Mouse (Mus musculus) CH12.LX (cell line): ENCODE data around the gene Cdadc1. TPM values are rescaled to one million over a fixed set of nuclear protein-coding genes. Genes with fewer than 3 reads are reported as not detected.

Experiments
- DNase-seq: peaks from one replicate; pipeline ENCODE4 v3.0.0-alpha.2; 2013; ENCODE audit errors: extremely low read depth
- H3K27ac ChIP-seq: 2 replicates; pipeline ENCODE4 v1.5.1; 2012; ENCODE audit warnings: low read depth, mild to moderate bottlenecking, control low read depth, moderate library complexity; ENCODE audit not compliant: insufficient read depth
- H3K27me3 ChIP-seq: replicated peaks from 2 replicates; pipeline ENCODE3; 2012; ENCODE audit warnings: inconsistent platforms
- H3K36me3 ChIP-seq, 2 experiments: replicated peaks in 1 of 2; 2 replicates each; pipeline versions ENCODE3 to v1.6.1; 2012; ENCODE audit warnings: inconsistent platforms in 1 of 2, low read length in 1 of 2, mild to moderate bottlenecking in 1 of 2, mixed read lengths in 1 of 2, moderate library complexity in 1 of 2; ENCODE audit not compliant: control insufficient read depth in 1 of 2, insufficient read depth in 1 of 2
- H3K4me1 ChIP-seq, 2 experiments: 2 replicates each; pipeline ENCODE4 v1.6.1; 2012; ENCODE audit warnings: inconsistent platforms in 1 of 2, moderate library complexity in 1 of 2; ENCODE audit not compliant: insufficient read depth in 2 of 2, control insufficient read depth in 1 of 2
- H3K4me2 ChIP-seq: 2 replicates; pipeline ENCODE4 v1.6.1; 2012; ENCODE audit warnings: low read depth, mild to moderate bottlenecking, control low read depth; ENCODE audit not compliant: poor library complexity, insufficient read depth, severe bottlenecking
- H3K4me3 ChIP-seq, 3 experiments: fragments of 150-350 bp in 1 of 3; sonication (generic) in 1 of 3; replicated peaks in 1 of 3; 2 replicates each; pipeline versions ENCODE3 to v1.5.1; 2011 to 2012; ENCODE audit warnings: low read depth in 2 of 3, low read length in 2 of 3, mild to moderate bottlenecking in 2 of 3, moderate library complexity in 2 of 3, control low read depth in 1 of 3, improper control_type of control experiment in 1 of 3, inconsistent platforms in 1 of 3, mixed read lengths in 1 of 3; ENCODE audit not compliant: poor library complexity in 1 of 3
- H3K79me2 ChIP-seq: replicated peaks from 2 replicates; pipeline ENCODE4 v1.6.1; 2012; ENCODE audit warnings: mild to moderate bottlenecking, moderate library complexity; ENCODE audit not compliant: control insufficient read depth, poor library complexity, insufficient read depth, severe bottlenecking; ENCODE audit errors: extremely low read depth
- H3K9ac ChIP-seq: 2 replicates; pipeline ENCODE4 v1.6.1; 2012; ENCODE audit warnings: low read depth, mild to moderate bottlenecking, control low read depth, moderate library complexity; ENCODE audit not compliant: insufficient read depth
- H3K9me3 ChIP-seq: replicated peaks from 2 replicates; pipeline ENCODE3; 2012; ENCODE audit warnings: low read length, inconsistent platforms, mixed read lengths
- CHD2 ChIP-seq: IDR thresholded peaks from 2 replicates; pipeline ENCODE4 v1.6.1; 2011; ENCODE audit warnings: low read length, improper control_type of control experiment
- CTCF ChIP-seq, 2 experiments: IDR thresholded peaks in 1 of 2; conservative IDR thresholded peaks in 1 of 2; 2 replicates each; pipeline ENCODE4 v1.5.1; 2011 to 2012; ENCODE audit warnings: low read depth in 2 of 2, low read length in 2 of 2, improper control_type of control experiment in 1 of 2, inconsistent platforms in 1 of 2, mild to moderate bottlenecking in 1 of 2, moderate library complexity in 1 of 2
- E2F4 ChIP-seq: IDR thresholded peaks from 2 replicates; pipeline ENCODE4 v1.6.1; 2011; ENCODE audit warnings: low read depth, low read length, improper control_type of control experiment; ENCODE audit not compliant: insufficient replicate concordance
- IRF4 ChIP-seq: IDR thresholded peaks from 2 replicates; pipeline ENCODE4 v1.6.1; 2014; ENCODE audit warnings: low read depth, mild to moderate bottlenecking, inconsistent platforms, low read length, improper control_type of control experiment
- JUN ChIP-seq: IDR thresholded peaks from 2 replicates; pipeline ENCODE4 v1.6.1; 2011; ENCODE audit warnings: low read depth, mild to moderate bottlenecking, low read length, improper control_type of control experiment, moderate library complexity; ENCODE audit not compliant: insufficient read depth
- MAX ChIP-seq: IDR thresholded peaks from 2 replicates; pipeline ENCODE4 v1.6.1; 2011; ENCODE audit warnings: low read length, improper control_type of control experiment
- POLR2AphosphoS2 ChIP-seq: IDR thresholded peaks from 2 replicates; pipeline ENCODE4 v1.6.1; 2011; ENCODE audit warnings: low read depth, low read length, improper control_type of control experiment
- RAD21 ChIP-seq: IDR thresholded peaks from 2 replicates; pipeline ENCODE4 v1.6.1; 2011; ENCODE audit warnings: low read depth, mild to moderate bottlenecking, low read length, improper control_type of control experiment, moderate library complexity
- RCOR1 ChIP-seq: conservative IDR thresholded peaks from 2 replicates; pipeline ENCODE4 v1.6.1; 2012; ENCODE audit warnings: low read depth, mild to moderate bottlenecking, inconsistent platforms, low read length, improper control_type of control experiment
- SMC3 ChIP-seq: IDR thresholded peaks from 2 replicates; pipeline ENCODE4 v1.6.1; 2011; ENCODE audit warnings: low read depth, low read length, improper control_type of control experiment
- TBP ChIP-seq: conservative IDR thresholded peaks from 2 replicates; pipeline ENCODE4 v1.6.1; 2011; ENCODE audit warnings: low read depth, low read length, improper control_type of control experiment
- USF2 ChIP-seq: conservative IDR thresholded peaks from 2 replicates; pipeline ENCODE4 v1.6.1; 2011; ENCODE audit warnings: low read depth, low read length, improper control_type of control experiment
- ZC3H11A ChIP-seq: IDR thresholded peaks from 2 replicates; pipeline ENCODE4 v1.6.1; 2012; ENCODE audit warnings: low read depth, mild to moderate bottlenecking, inconsistent platforms, low read length, improper control_type of control experiment
- ZMIZ1 ChIP-seq: IDR thresholded peaks from 2 replicates; pipeline ENCODE4 v1.6.1; 2012; ENCODE audit warnings: low read depth, mild to moderate bottlenecking, inconsistent platforms, low read length, improper control_type of control experiment
- dilution Hi-C: fragments of 300-500 bp; cut with MboI; formaldehyde crosslinking; loops from 2 replicates; pipeline ENCODE4 v1.14.3; 2020; ENCODE audit warnings: low sequenced_read_pairs; ENCODE audit not compliant: extremely low pct_unique_long_range_greater_than_20kb, extremely low pct_ligation_motif_present
- in situ Hi-C: fragments of 300-500 bp; cut with MboI; formaldehyde crosslinking; loops from 3 replicates; pipeline ENCODE4 v1.14.3; 2019; ENCODE audit warnings: low sequenced_read_pairs, low pct_ligation_motif_present, low pct_unique_long_range_greater_than_20kb, mixed read lengths
- polyA plus RNA-seq: library from polyadenylated mRNA; unstranded; fragments of >175 nt; gene quantifications from 2 replicates; pipeline ENCODE4 v1.2.1, GENCODE M21; 2012; ENCODE audit warnings: low read depth; ENCODE audit not compliant: insufficient read length
- total RNA-seq, 2 experiments: library from RNA; depleted of rRNA; stranded (reverse); fragments of 300-350 nt in 1 of 2; fragments of >200 nt in 1 of 2; gene quantifications; 2 replicates each; pipeline ENCODE4 v1.2.3; 2012 to 2014

The Cdadc1 gene
- total and polyA plus RNA-seq, 3 experiments: 5.3 to 21.7 (median 11.0) TPM

GRCm38 (mm10) chr14:59607021-59607420 is 9.3 kb upstream of the Cdadc1 start:
- no peak overlapping the region for H3K27ac ChIP-seq
- H3K27me3 ChIP-seq: no peaks in the 10 kb centered on the region
- no peak overlapping the region for H3K4me3 ChIP-seq
- no peak for DNase-seq
- no peak overlapping the region for H3K9ac ChIP-seq
- H3K4me1 ChIP-seq: peaks cover 0 to 20% of the 10 kb centered on the region in 2 experiments; a peak in 3 of 4 replicates
- H3K4me2 ChIP-seq: no peak overlapping the region
- in situ Hi-C loops: loop anchor here (5.0 to 10.0 kb wide), 3 partner anchors 142 to 415 kb away; no protein-coding TSS in a partner anchor
- dilution Hi-C loops: no loop called here
- no peaks in the 10 kb centered on the region for H3K36me3 ChIP-seq
- H3K9me3 ChIP-seq: no peaks in the 10 kb centered on the region
- TF ChIP-seq JUN: no peak
- TF ChIP-seq TBP: 0 out of 2 replicates have a peak, but pooled peaks have one; percentile 9
- no peak for TF ChIP-seq IRF4
- no peak for TF ChIP-seq USF2
- H3K79me2 ChIP-seq: no peaks in the 10 kb centered on the region

GRCm38 (mm10) chr14:59605671-59606353 is 8.1 kb upstream of the Cdadc1 start:
- peaks cover 0 to 20% of the 10 kb centered on the region in 2 experiments; a peak in 3 of 4 replicates for H3K4me1 ChIP-seq
- H3K36me3 ChIP-seq: no peaks in the 10 kb centered on the region
- no peak overlapping the region for H3K4me2 ChIP-seq
- H3K4me3 ChIP-seq: no peak overlapping the region
- TF ChIP-seq ZC3H11A (peak; percentile 59), SMC3 (peak; percentile 83), POLR2AphosphoS2 (no peak), IRF4 (0 out of 2 replicates have a peak, but pooled peaks have one; percentile 27), CTCF (conservative IDR thresholded peaks at IDR 0.05 in 1 of 2, IDR thresholded peaks at IDR 0.05 in 1 of 2; ENCODE audit: low read depth in 2 of 2, low read length in 2 of 2) (peak; percentile 44 to 83), MAX (no peak), RAD21 (peak; percentile 92)
- H3K27ac ChIP-seq: no peak overlapping the region
- DNase-seq: peak; percentile 76
- H3K9ac ChIP-seq: no peak overlapping the region
- H3K27me3 ChIP-seq: no peaks in the 10 kb centered on the region
- in situ Hi-C loops (loop anchor here (5.0 to 10.0 kb wide), 3 partner anchors 141 to 416 kb away; no protein-coding TSS in a partner anchor), dilution Hi-C loops (no loop called here)
- H3K79me2 ChIP-seq: no peaks in the 10 kb centered on the region
- H3K9me3 ChIP-seq: no peaks in the 10 kb centered on the region

- no peak for TF ChIP-seq IRF4
- TF ChIP-seq ZMIZ1: no peak
- TF ChIP-seq RCOR1: no peak
- no peak for TF ChIP-seq CHD2
- TF ChIP-seq E2F4: no peak
- peak; percentile 77 for TF ChIP-seq RAD21
- peak; percentile 73 for TF ChIP-seq SMC3
- peak; percentile 72 to 85 for TF ChIP-seq CTCF (conservative IDR thresholded peaks at IDR 0.05 in 1 of 2, IDR thresholded peaks at IDR 0.05 in 1 of 2; ENCODE audit: low read depth in 2 of 2, low read length in 2 of 2)
- peak; percentile 2; the same call in 1 of the 2 replicates for TF ChIP-seq ZC3H11A
- no peak overlapping the region for H3K4me3 ChIP-seq
- no peaks in the 10 kb centered on the region for H3K36me3 ChIP-seq
- DNase-seq: peak; percentile 43
- no peak overlapping the region for H3K4me2 ChIP-seq
- in situ Hi-C loops (loop anchor here (10.0 kb wide), 1 partner anchor 139 kb away; no protein-coding TSS in a partner anchor), dilution Hi-C loops (no loop called here)
- H3K9me3 ChIP-seq: no peaks in the 10 kb centered on the region
- H3K4me1 ChIP-seq: peaks cover 0 to 20% of the 10 kb centered on the region in 2 experiments; a peak in 3 of 4 replicates
- no peaks in the 10 kb centered on the region for H3K79me2 ChIP-seq
- no peaks in the 10 kb centered on the region for H3K27me3 ChIP-seq
- H3K9ac ChIP-seq: no peak overlapping the region
- no peak overlapping the region for H3K27ac ChIP-seq
Observed at GRCm38 (mm10) chr14:59604002-59604645, 6.4 kb upstream of the Cdadc1 start.
